Mouse (Mus musculus): Measurements from ENCODE around the gene Npm3.

- TF ChIP-seq POLR2A (IDR thresholded peaks at IDR 0.05; ENCODE audit: low read depth, low read length): no peak
- no peak for TF ChIP-seq CTCF (IDR thresholded peaks at IDR 0.05; ENCODE audit: extremely low read depth, insufficient read depth, insufficient read length, insufficient replicate concordance)
Observed at GRCm38 (mm10) chr19:45740817-45741216, 8.6 kb downstream of the Npm3 start.
